Mouse (Mus musculus): ENCODE measurements around the gene Apoa4. TPM values are rescaled to one million over a fixed set of nuclear protein-coding genes. Genes with fewer than 3 reads are reported as not detected.
A peak's percentile ranks its signal among the peaks of the same experiment; 100 is the strongest.

The Apoa4 gene
- total RNA-seq, 2 experiments from 2014 or later, result not detected

- DNase-seq, result no peak
Measured at GRCm38 (mm10) chr9:46227064-46227614, 13.4 kb upstream of the Apoa4 start.

DNA sequence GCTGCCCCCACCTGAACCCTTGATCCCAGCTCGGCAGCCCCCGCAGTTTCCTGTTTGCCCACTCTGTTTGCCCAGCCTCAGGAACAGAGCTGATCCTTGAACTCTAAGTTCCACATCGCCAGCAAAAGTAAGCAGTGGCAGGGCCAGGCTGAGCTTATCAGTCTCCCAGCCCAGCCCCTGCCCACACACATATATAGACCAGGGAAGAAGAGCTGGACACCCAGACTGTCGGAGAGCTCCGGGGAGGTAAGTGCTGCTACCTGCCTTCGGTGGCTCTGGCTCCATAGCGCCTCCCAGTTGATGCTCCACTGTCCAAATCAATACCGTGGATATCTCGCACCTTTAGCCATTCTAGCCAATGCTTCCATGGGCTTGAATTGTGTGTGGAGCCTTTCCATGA is 12.0 kb upstream of the Apoa4 start, which contains the start of gene Apoa1:
TSS of gene Apoa1 (plus strand) at position 90 of the 400 bp plus-strand sequence.
- DNase-seq, result no peak

GRCm38 (mm10) chr9:46229573-46230449 is 10.7 kb upstream of the Apoa4 start:
- DNase-seq, result peak; percentile 68

GRCm38 (mm10) chr9:46230450-46230975 is 10.0 kb upstream of the Apoa4 start:
- DNase-seq, result no peak

GRCm38 (mm10) chr9:46235196-46235595 is 5.3 kb upstream of the Apoa4 start:
- no peak for DNase-seq

- DNase-seq, result no peak
Measured at GRCm38 (mm10) chr9:46235596-46235648, 5.1 kb upstream of the Apoa4 start, which contains the start of gene Apoc3. Apoc3 (minus strand) TSS chr9:46235636.

DNA sequence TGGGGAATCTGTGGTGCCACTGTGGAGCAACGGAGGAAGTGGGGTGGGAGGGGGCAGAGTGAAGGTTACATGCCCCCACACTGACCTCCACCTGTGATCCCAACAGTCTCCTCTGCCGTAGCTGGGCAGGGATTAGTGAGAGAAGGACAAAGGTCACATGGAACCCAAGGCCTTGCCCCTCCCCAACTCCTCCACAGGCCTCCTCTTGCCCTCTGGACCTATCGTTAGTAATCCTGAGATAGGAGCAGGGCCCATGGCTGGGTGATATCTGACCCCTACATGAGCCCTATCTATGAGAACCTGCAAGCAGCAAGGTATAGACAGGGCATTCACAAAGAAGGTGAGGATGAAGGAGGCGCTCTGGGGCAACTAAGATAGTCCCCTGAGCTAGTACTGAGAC is 4.8 kb upstream of the Apoa4 start:
- no peak for DNase-seq

DNA sequence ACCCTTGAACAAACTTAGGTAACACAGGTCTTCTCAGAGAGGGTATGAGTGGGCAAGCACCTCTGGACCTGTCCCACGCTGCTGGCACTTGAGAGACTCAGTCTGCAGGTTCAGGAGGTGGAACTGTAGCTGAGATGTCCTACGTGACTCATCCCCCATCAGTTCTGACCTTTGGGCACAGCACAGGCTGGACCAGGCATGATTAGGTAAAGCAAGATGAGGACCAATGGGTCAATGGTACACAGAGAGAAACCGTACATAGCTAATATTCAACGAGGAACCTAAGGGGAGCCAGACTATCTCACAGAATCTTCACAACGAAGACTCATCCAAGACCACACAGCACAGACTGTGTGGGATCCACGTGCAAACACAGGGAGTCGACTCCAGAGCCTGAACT is 1.6 kb upstream of the Apoa4 start:
- no peak for DNase-seq

- no peak for DNase-seq
Measured at GRCm38 (mm10) chr9:46241818-46242217, 1.3 kb downstream of the Apoa4 start.

DNA sequence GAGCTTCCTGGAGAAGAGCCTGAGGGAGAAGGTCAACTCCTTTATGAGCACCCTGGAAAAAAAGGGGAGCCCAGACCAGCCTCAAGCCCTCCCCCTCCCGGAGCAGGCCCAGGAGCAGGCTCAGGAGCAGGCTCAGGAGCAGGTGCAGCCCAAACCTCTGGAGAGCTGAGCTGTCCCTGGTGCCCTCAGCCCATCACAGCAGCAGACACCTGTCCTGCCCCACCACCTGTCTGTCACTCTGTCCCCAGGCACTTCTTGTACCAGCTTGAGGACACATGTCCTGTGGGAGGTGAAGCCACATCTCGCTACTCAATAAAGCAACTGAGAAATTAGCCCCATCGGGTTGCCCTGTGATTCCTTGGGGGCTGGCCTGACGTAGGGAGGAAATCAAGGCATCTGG is 2.6 kb downstream of the Apoa4 start:
- DNase-seq, result no peak

GRCm38 (mm10) chr9:46243584-46243983 is 3.1 kb downstream of the Apoa4 start:
- no peak for DNase-seq

DNA sequence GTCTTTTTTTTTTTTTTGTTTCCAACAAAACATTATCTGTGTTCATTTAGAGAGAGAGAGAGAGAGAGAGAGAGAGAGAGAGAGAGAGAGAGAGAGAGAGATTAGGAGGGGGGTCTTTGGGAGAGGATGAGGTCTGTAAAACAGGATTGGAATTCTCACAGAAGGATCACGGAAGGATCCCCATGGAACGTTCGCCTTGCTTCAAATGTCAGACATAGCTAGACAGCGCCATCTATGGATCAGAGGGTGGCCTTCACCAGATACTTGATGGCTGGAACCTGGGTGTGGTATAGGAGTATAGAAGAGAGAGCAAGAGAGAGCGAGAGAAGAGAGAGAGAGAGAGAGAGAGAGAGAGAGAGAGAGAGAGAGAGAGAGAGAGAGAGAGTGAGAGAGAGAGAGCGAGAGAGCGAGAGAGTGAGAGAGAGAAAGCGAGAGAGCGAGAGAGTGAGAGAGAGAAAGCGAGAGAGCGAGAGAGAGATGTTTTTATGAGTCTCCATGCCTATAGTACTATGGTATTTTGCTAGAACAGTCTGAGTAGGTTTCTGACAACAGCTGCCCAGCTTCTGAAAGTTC is 6.3 kb downstream of the Apoa4 start:
- DNase-seq, result no peak

DNA sequence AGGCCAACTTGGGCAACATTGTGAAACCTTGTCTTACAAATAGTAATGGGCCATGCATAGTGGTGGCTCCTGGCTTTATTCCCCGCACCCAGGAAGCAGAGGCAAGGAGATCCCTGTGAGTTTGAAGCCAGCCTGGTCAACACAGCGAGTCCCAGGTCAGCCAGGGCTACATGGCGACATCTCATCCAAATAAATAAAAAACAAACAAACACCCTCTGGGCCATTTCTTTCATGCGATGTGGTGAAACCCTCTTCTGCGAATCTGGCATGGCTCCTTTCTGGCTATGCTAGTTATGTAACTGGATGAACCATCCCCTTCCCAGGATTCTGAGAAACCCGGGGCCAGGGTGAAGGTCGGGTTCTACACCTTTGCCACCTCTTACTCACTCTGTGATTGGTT is 15.7 kb downstream of the Apoa4 start:
- no peak for DNase-seq

DNA sequence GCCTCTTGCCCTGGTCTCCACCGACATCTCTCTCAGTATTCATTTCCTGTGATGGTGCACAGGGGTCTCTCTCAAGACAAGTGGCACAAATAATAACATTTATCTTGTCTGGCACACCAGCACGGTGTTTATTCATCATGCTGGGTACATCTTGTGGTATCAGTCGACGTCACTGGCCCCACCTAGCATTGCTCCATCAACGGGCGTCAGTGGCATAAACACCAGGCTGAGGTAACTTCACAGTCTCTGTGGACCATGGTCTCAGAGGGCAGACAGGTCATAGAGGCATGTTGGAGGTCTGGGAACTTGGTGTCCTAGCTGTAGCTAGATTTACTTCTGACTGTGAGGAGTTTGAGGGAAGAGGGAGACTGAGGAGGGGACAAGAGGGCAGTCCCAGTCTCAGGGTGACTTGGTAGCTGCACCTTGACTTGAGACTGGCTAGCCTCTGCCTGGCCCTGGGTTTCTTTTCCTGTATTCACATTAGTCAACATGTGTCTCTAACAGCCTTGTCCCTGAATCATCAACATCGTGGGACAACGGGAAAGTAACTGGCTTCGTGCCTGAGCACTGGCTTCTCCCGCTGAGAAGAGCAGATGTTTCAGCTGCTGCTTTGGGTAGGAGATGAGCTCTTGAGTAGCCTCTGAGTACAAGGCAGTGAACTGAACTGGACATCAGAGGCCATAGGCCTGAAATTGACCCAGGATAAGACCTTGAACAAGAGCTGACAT is 16.3 kb downstream of the Apoa4 start:
- no peak for DNase-seq

DNA sequence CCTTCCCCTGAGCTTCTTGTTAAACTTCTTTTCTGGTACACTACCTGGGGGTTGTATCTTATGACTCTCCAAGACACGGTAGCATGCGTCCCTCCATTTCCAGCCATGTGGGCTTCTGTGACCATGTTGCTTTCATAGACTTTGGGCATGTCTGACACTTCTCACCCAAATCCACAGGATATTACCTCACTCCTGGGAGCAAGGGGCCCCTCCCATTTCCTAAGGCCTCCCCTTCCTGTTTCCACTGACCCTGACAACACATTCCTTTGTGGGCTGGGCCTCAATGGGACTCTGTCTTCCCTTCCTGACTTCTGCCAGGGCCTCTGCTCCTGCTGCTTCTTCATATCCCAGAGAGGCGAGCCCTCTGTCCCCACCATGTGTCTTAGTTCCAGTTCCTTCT is 17.1 kb downstream of the Apoa4 start:
- DNase-seq, result no peak

DNA sequence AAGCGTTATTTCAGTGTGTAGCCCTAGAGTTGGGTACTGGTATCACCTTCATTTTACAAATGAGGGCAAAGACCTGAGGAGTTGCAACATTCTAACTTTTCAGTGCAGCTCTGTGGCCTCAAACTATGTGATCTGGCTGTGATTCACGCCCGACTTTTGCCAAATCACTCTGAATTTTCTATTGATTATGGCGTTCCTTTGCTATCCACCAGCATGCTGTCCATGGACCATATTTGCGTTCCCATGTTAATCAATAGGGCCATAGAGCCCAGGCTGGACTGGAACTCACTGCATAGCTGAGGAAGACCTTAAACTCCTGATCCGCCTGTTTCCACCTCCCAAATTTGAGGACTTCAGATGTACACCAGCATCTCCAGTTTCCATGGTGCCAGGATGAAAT is 18.6 kb downstream of the Apoa4 start:
- DNase-seq, result no peak

GRCm38 (mm10) chr9:46261131-46261530 is 20.6 kb downstream of the Apoa4 start:
- no peak for DNase-seq

- DNase-seq, result no peak
Measured at GRCm38 (mm10) chr9:46268343-46268873, 27.9 kb downstream of the Apoa4 start, which contains the start of gene Apoa5. Apoa5 (plus strand) TSS chr9:46268633.

DNA sequence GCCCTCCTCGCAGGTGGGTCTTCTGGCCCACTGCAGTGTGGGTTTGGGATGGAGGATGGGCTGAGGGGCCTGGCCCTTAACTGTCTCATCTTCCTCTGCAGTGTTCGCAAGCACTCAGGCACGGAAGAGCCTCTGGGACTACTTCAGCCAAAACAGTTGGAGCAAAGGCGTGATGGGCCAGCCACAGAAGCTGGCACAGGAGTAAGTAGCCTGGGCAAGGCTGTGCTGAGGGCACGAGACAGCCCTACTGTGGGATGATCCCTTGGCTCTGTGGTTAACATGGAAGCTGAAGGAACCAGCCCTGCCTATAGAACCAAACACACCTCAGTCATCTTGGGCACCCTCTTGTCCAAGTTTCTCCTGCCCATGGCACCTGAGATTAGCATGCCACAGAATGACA is 28.6 kb downstream of the Apoa4 start:
- DNase-seq, result no peak

GRCm38 (mm10) chr9:46270782-46271181 is 30.3 kb downstream of the Apoa4 start:
- DNase-seq, result no peak

GRCm38 (mm10) chr9:46272070-46272469 is 31.6 kb downstream of the Apoa4 start:
- no peak for DNase-seq

DNA sequence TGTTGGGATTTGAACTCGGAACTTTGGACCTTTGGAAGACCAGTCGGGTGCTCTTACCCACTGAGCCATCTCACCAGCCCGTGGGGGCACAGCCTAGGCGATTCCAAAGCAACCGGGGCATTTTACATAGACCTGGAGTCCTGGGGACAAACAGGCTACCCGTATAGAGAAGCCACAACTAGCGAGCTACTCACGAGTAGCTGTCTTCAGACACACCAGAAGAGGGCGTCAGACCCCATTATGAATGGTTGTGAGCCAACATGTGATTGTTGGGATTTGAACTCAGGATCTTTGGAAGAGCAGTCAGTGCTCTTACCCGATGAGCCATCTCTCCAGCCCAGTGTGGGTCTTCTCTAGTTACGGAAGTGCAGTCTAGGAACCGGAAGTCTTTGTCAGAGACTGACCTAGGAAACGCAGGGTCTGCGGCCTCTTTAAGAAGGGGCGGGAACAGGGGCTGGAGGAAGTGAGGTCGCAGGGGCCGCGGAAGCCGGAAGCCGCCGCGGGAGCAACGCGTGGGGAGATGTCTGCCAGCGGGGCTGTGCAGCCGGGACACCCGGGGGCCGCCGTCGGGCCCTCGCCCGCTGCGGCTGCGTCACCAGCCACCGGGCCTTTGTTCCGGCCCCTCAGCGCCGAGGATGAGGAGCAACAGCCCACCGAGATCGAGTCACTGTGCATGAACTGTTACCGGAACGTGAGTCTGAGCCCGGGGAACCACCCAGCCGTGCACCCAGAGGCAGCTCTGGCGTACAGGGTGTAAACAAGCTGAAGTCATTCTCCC is 32.4 kb downstream of the Apoa4 start, which contains the start of gene Zpr1:
TSS of gene Zpr1 (plus strand) at position 388 of the 778 bp plus-strand sequence.
- DNase-seq, result peak; percentile 88

Measured in gastrocnemius, postnatal 25 days (tissue).